Comparison of ENCODE assay signal across 15 mouse cellular contexts in the genomic region with DNA sequence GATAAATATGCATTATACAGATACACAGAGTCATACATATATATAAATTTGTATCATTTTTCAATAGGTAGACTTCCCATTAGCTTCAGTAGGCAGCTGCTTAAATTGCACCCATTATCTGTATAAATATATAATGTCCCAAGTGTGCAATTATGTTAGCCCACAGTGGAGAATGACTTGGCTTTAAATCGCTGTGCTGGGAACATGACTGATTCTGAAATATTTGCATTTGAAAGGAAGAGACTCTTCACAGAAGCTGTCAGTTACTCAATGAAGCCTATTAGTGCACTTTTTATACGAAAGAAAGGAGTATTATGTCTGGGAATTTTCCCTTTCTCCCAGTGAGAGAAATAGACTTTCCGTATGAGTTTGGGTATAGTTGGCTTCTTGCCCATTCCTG.
DNase-seq lines count a peak whose midpoint lies in the region; ATAC-seq lines count a peak whose summit lies in the region.
"Had no signal": no experiment of that assay in that cellular context is flagged by ENCODE, and none has a peak within 500 bp of the region (broad histone marks: within the 10 kb centered on the region; RNA-seq: fewer than 3 reads in every experiment).

No protein-coding gene starts in this region.

- H3K27me3 ChIP-seq in neural tube, embryonic 12.5 days (replicated peaks), result no peaks in the 10 kb centered on the region
- H3K27me3 ChIP-seq in forebrain, embryonic 15.5 days, result no peaks in the 10 kb centered on the region
- no peaks in the 10 kb centered on the region for H3K27me3 ChIP-seq in midbrain, embryonic 14.5 days (ENCODE audit: control insufficient read depth, insufficient read depth, low read length)
- H3K27me3 ChIP-seq in intestine, embryonic 15.5 days (replicated peaks), result no peaks in the 10 kb centered on the region
- H3K27me3 ChIP-seq: embryonic facial prominence, embryonic 12.5 days; limb, embryonic 13.5 days had no signal

- ATAC-seq in neural tube, embryonic 12.5 days (ENCODE audit: low FRiP score, low read depth), result peak; percentile 61; the same call in 1 of the 2 replicates
- peak; percentile 93 for ATAC-seq in forebrain, embryonic 15.5 days (replicated peaks)
- ATAC-seq in midbrain, embryonic 14.5 days (ENCODE audit: low FRiP score, low TSS enrichment), result peak; percentile 76; the same call in 1 of the 2 replicates
- no peak for ATAC-seq in intestine, embryonic 15.5 days

- no peak overlapping the region for H3K27ac ChIP-seq in neural tube, embryonic 12.5 days
- no peak overlapping the region for H3K27ac ChIP-seq in forebrain, embryonic 15.5 days (replicated peaks)
- H3K27ac ChIP-seq in midbrain, embryonic 14.5 days (replicated peaks; ENCODE audit: low read depth, low read length), result no peak overlapping the region
- no peak overlapping the region for H3K27ac ChIP-seq in intestine, embryonic 15.5 days
- H3K27ac ChIP-seq: embryonic facial prominence, embryonic 12.5 days; kidney, postnatal 0 days; layer of hippocampus, adult 2 months; limb, embryonic 13.5 days had no signal

- H3K4me3 ChIP-seq in neural tube, embryonic 12.5 days, result no peak overlapping the region
- no peak overlapping the region for H3K4me3 ChIP-seq in forebrain, embryonic 15.5 days
- no peak overlapping the region for H3K4me3 ChIP-seq in midbrain, embryonic 14.5 days (replicated peaks; ENCODE audit: low read depth, low read length)
- no peak overlapping the region for H3K4me3 ChIP-seq in intestine, embryonic 15.5 days (replicated peaks)
- H3K4me3 ChIP-seq: embryonic facial prominence, embryonic 12.5 days; layer of hippocampus, adult 2 months; limb, embryonic 13.5 days had no signal

- H3K4me2 ChIP-seq in neural tube, embryonic 12.5 days (replicated peaks), result no peak overlapping the region
- no peak overlapping the region for H3K4me2 ChIP-seq in forebrain, embryonic 15.5 days (replicated peaks)
- no peak overlapping the region for H3K4me2 ChIP-seq in midbrain, embryonic 14.5 days (ENCODE audit: low read length)
- no peak overlapping the region for H3K4me2 ChIP-seq in intestine, embryonic 15.5 days (replicated peaks)
- H3K4me2 ChIP-seq: embryonic facial prominence, embryonic 12.5 days; limb, embryonic 13.5 days had no signal

- no peak for DNase-seq in neural tube, embryonic 10.5 days (ENCODE audit: extremely low spot score, low spot score)
- DNase-seq in midbrain, embryonic 14.5 days, result peak; percentile 72
- DNase-seq in left cerebral cortex, postnatal 14 days (ENCODE audit: low spot score in 2 of 2), result no peak
- DNase-seq in adrenal gland, adult 18-20 months (ENCODE audit: low spot score in 2 of 2), result no peak
- DNase-seq: adrenal gland, postnatal 10 days; gastrocnemius, postnatal 10 days; heart, postnatal 10 days; lung, postnatal 4 days had no signal

- intact Hi-C loops in left cerebral cortex, postnatal 14 days (cut with DNase I), result no loop called here

- 28% methylated on average over 3 of the region's 3 CpGs for WGBS in neural tube, embryonic 12.5 days
- WGBS in forebrain, embryonic 15.5 days, result 2% methylated on average over 3 of the region's 3 CpGs
- 3% methylated on average over 3 of the region's 3 CpGs for WGBS in midbrain, embryonic 14.5 days
- WGBS in intestine, embryonic 15.5 days, result 58% methylated on average over 3 of the region's 3 CpGs

- no peaks in the 10 kb centered on the region for H3K9me3 ChIP-seq in neural tube, embryonic 12.5 days
- no peaks in the 10 kb centered on the region for H3K9me3 ChIP-seq in forebrain, embryonic 15.5 days
- H3K9me3 ChIP-seq in midbrain, embryonic 14.5 days (ENCODE audit: control insufficient read depth, low read length), result no peaks in the 10 kb centered on the region
- H3K9me3 ChIP-seq in intestine, embryonic 15.5 days, result no peaks in the 10 kb centered on the region
- H3K9me3 ChIP-seq: embryonic facial prominence, embryonic 12.5 days; limb, embryonic 13.5 days had no signal

- H3K9ac ChIP-seq in neural tube, embryonic 12.5 days, result no peak overlapping the region
- no peak overlapping the region for H3K9ac ChIP-seq in forebrain, embryonic 15.5 days (replicated peaks)
- no peak overlapping the region for H3K9ac ChIP-seq in midbrain, embryonic 14.5 days (replicated peaks; ENCODE audit: low read length)
- no peak overlapping the region for H3K9ac ChIP-seq in intestine, embryonic 15.5 days
- H3K9ac ChIP-seq: embryonic facial prominence, embryonic 12.5 days; limb, embryonic 13.5 days had no signal

- H3K4me1 ChIP-seq in neural tube, embryonic 12.5 days, result no peaks in the 10 kb centered on the region
- H3K4me1 ChIP-seq in forebrain, embryonic 15.5 days, result peaks cover 6% of the 10 kb centered on the region; the same call in 1 of the 2 replicates
- no peaks in the 10 kb centered on the region for H3K4me1 ChIP-seq in midbrain, embryonic 14.5 days (ENCODE audit: control insufficient read depth, insufficient read depth, low read length)
- no peaks in the 10 kb centered on the region for H3K4me1 ChIP-seq in intestine, embryonic 15.5 days (replicated peaks)
- H3K4me1 ChIP-seq: embryonic facial prominence, embryonic 12.5 days; limb, embryonic 13.5 days had no signal

- H3K36me3 ChIP-seq in neural tube, embryonic 12.5 days, result no peaks in the 10 kb centered on the region
- H3K36me3 ChIP-seq in forebrain, embryonic 15.5 days, result no peaks in the 10 kb centered on the region
- H3K36me3 ChIP-seq in midbrain, embryonic 14.5 days (ENCODE audit: control insufficient read depth, insufficient read depth, low read length), result no peaks in the 10 kb centered on the region
- no peaks in the 10 kb centered on the region for H3K36me3 ChIP-seq in intestine, embryonic 15.5 days
- H3K36me3 ChIP-seq: embryonic facial prominence, embryonic 12.5 days; limb, embryonic 13.5 days had no signal
